Mouse (Mus musculus): ENCODE measurements at regions not wholly inside any gene's neighbourhood (a gene's known extent, or its start where the extent isn't known, plus 50 kb on each side); places are given as distances from the start of the nearest gene placed in this dataset.
A peak's percentile ranks its signal among the peaks of the same experiment; 100 is the strongest.

DNA sequence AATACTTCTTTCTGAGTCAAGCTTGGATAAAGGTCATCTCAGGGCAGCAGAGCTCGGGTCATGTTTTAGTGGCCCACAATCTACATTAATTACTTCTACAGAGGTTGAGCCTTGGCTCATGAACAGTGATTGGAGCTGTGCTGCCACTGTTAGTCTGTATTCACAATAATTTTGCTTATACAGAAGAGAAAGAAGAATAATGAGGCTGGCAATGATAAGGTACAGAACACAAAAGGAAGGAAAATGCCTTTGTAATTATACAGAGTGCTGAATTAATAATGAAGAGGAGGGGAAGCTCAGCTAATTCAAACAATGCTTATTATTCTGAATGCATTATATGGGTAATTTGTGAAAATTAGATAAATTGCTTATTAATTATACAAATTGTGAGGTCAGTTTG is 573.9 kb upstream of the Cblb start:
- Histone ChIP-seq H3K27me3 (replicated peaks) (no peaks in the 10 kb centered on the region), H3K36me3 (no peaks in the 10 kb centered on the region), H3K9ac (no peak overlapping the region), H3K9me3 (no peaks in the 10 kb centered on the region), H3K4me2 (replicated peaks) (no peak overlapping the region), H3K4me1 (no peaks in the 10 kb centered on the region), H3K4me3 (no peak overlapping the region), H3K27ac (no peak overlapping the region)
- WGBS, result 32% methylated on average over 1 of the region's 1 CpGs
- ATAC-seq (ENCODE audit: low FRiP score, low read depth), result no peak

DNA sequence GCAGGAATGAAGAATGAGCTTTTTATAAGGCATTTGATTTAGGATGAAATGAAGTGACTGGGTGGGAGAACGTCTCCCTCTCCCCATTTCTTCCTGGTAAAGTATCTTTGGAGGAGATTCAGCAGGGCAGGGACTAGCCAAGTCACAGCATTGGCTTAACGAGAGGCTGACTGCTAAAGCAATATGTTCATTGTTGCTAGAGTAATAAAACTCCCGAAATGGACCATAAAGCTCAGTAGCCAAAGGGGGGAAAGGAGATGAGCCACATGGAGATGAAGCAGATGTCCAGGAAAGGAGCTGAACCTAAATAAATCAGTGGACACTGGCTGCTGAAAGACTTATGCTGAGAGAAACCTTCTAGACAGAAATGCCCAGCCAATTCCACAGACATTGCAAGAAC is 555.3 kb upstream of the Cblb start:
- no peak overlapping the region for H3K27ac ChIP-seq
- no peaks in the 10 kb centered on the region for H3K4me1 ChIP-seq
- H3K9ac ChIP-seq, result no peak overlapping the region
- 7% methylated on average over 3 of the region's 3 CpGs for WGBS
- no peaks in the 10 kb centered on the region for H3K36me3 ChIP-seq
- H3K27me3 ChIP-seq (replicated peaks), result no peaks in the 10 kb centered on the region
- no peak overlapping the region for H3K4me2 ChIP-seq (replicated peaks)
- ATAC-seq (ENCODE audit: low FRiP score, low read depth), result no peak
- H3K4me3 ChIP-seq, result no peak overlapping the region
- H3K9me3 ChIP-seq, result no peaks in the 10 kb centered on the region

DNA sequence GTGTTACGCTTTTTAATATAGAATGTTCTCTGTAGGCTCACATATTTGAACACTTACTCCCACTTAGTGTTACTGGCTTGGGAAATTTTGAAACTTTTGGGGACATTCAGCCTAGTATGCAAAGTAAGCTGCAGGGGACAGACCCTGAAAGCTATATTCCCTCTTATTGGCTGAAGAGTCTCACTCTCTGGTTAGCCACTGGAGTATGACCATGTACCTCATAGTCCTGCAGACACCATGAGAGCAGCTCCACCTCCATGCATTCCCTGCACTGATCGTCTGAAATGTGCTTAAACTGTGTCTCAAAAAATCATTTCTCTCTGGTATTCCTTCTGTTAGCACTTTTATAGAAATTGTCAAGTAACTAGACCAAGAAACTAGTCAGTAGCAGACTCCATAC is 534.9 kb upstream of the Cblb start:
- Histone ChIP-seq H3K4me2 (replicated peaks) (no peak overlapping the region), H3K9me3 (no peaks in the 10 kb centered on the region), H3K4me1 (no peaks in the 10 kb centered on the region), H3K27me3 (replicated peaks) (no peaks in the 10 kb centered on the region), H3K27ac (no peak overlapping the region), H3K9ac (no peak overlapping the region), H3K36me3 (no peaks in the 10 kb centered on the region), H3K4me3 (no peak overlapping the region)
- 83% methylated on average over 2 of the region's 2 CpGs for WGBS
- no peak for ATAC-seq (ENCODE audit: low FRiP score, low read depth)

DNA sequence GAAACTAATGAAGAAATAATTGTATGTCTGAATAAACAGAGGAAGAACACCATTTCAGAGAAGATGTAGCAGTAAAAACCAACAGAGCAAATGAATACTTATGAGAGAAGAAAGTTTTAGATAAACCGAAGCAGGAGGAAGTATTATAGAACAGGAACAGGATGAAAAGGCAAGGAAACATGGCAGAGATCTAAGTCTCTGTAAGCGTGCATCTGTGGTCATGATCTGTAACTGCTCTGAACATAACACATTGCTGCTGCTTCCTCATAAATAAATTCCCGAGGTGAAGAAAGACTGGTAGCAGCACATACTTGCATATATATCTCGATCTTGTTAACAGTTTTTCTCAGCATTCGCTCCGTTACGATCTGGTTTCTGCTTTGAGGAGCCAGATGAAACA is 533.2 kb upstream of the Cblb start:
- no peak overlapping the region for H3K4me3 ChIP-seq
- no peaks in the 10 kb centered on the region for H3K27me3 ChIP-seq (replicated peaks)
- no peak overlapping the region for H3K4me2 ChIP-seq (replicated peaks)
- H3K9me3 ChIP-seq, result no peaks in the 10 kb centered on the region
- no peak for ATAC-seq (ENCODE audit: low FRiP score, low read depth)
- WGBS, result 87% methylated on average over 7 of the region's 7 CpGs
- H3K9ac ChIP-seq, result no peak overlapping the region
- no peaks in the 10 kb centered on the region for H3K36me3 ChIP-seq
- no peaks in the 10 kb centered on the region for H3K4me1 ChIP-seq
- H3K27ac ChIP-seq, result no peak overlapping the region

DNA sequence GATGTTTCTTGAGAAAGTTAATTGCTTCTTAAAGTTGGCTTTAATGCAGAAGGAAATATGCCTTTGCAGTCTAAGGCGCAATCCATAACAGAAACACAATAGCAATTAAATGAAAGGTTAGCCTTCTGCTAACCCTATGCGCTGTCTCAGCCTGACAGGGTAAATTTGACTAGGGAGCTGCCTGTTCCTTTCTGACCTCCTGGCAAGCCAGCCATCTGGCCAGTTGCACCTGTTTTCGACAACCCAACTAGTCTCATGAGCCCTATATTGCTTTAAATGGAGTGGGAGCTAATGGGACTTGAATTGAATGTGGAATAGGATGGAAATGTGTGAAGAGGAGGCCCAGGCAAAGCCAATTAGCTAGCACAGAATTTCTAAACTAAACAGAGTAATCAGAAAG is 513.9 kb upstream of the Cblb start:
- Histone ChIP-seq H3K4me3 (no peak overlapping the region), H3K9me3 (no peaks in the 10 kb centered on the region), H3K27me3 (replicated peaks) (no peaks in the 10 kb centered on the region), H3K4me1 (peaks cover 3% of the 10 kb centered on the region; the same call in 1 of the 2 replicates), H3K36me3 (no peaks in the 10 kb centered on the region), H3K27ac (no peak overlapping the region), H3K4me2 (replicated peaks) (no peak overlapping the region), H3K9ac (no peak overlapping the region)
- 55% methylated on average over 3 of the region's 3 CpGs for WGBS
- ATAC-seq (ENCODE audit: low FRiP score, low read depth), result no peak

DNA sequence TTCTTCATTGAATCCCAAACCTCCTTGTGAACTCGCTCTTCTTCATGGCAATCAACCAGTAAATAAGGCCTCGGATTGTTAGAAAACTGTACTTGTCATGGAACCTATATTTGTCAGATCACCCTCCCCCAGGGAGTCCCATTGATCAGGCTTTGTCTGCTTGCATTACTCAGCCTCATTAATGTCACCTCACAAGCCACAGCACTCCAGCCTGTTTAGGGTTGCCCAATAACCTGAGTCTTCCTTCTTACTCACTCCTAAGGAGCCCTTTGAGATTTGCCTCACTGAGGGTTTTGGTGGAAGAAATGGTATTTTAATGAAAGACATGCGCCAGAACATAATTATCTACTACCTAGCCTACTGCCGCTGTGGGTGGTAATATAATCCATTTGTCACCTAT is 510.3 kb upstream of the Cblb start:
- H3K9ac ChIP-seq, result no peak overlapping the region
- peak; percentile 74 for ATAC-seq (ENCODE audit: low FRiP score, low read depth)
- no peaks in the 10 kb centered on the region for H3K36me3 ChIP-seq
- no peaks in the 10 kb centered on the region for H3K27me3 ChIP-seq (replicated peaks)
- H3K9me3 ChIP-seq, result no peaks in the 10 kb centered on the region
- WGBS, result 41% methylated on average over 4 of the region's 4 CpGs
- H3K4me3 ChIP-seq, result no peak overlapping the region
- no peak overlapping the region for H3K4me2 ChIP-seq (replicated peaks)
- H3K4me1 ChIP-seq, result peaks cover 3% of the 10 kb centered on the region; the same call in 1 of the 2 replicates
- H3K27ac ChIP-seq, result no peak overlapping the region

DNA sequence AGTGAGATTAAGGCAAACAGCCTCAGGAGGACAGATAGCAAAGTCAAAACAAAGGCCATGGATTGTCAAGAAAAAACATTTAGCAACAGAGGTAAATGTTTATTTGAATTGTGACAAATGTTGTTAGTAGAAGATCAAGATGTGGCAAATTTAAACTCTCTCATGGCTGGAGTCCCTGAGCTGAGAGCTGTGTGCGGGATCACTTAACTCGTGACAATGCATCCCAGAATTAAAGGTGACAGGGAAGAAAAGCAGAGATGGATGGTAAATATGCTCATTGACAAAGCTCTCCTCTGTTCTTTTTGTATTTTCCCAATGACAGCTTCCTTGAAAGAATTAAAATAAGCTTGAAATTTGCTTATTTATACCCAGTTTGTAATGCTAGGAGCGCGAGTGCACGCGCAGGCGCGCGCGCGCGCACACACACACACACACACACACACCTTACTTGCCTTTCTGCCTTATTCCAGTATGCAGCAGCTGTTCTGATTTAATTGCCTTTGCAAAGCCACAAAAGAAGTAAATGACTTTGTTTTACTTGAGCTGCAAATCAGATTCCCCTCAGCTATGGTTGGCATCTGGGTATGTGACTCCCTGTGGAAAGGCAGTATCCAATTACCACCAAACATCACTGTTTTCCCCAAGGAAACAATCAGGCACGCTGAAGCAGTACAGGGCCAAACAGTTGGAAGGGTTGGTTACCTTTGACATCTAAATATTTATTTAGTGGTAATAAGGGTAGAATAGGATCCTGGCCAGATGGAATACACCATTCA is 509.5 kb upstream of the Cblb start:
- Histone ChIP-seq H3K4me1 (peaks cover 3% of the 10 kb centered on the region; the same call in 1 of the 2 replicates), H3K4me3 (no peak overlapping the region), H3K27me3 (replicated peaks) (no peaks in the 10 kb centered on the region), H3K9me3 (no peaks in the 10 kb centered on the region), H3K27ac (no peak overlapping the region), H3K36me3 (no peaks in the 10 kb centered on the region), H3K9ac (no peak overlapping the region), H3K4me2 (replicated peaks) (peak overlapping the region; percentile 22; the same call in 1 of the 2 replicates)
- ATAC-seq (ENCODE audit: low FRiP score, low read depth), result peak; percentile 83
- 56% methylated on average over 13 of the region's 13 CpGs for WGBS

DNA sequence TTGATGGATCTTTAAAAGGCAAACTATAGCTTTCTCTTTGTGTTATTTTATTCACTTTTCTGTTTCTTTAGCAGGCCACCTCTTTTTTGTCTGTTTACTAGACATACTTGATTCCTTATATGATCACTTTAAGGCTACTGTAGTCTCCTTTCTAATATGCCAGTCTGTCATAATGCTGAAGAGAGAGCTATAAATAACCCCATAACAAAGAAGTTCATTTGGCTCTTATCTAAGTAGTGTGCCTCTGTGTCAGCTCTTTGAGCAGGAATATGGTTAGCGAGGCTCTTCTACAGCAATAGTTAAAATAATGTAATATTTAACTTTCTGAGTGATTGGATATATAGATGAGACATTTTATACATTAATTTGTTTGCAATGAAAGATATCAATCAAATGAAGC is 507.0 kb upstream of the Cblb start:
- no peak overlapping the region for H3K4me2 ChIP-seq (replicated peaks)
- no peak overlapping the region for H3K27ac ChIP-seq
- H3K9me3 ChIP-seq, result no peaks in the 10 kb centered on the region
- H3K27me3 ChIP-seq (replicated peaks), result no peaks in the 10 kb centered on the region
- no peak overlapping the region for H3K4me3 ChIP-seq
- H3K36me3 ChIP-seq, result no peaks in the 10 kb centered on the region
- WGBS, result 87% methylated on average over 1 of the region's 1 CpGs
- ATAC-seq (ENCODE audit: low FRiP score, low read depth), result no peak
- H3K4me1 ChIP-seq, result peaks cover 3% of the 10 kb centered on the region; the same call in 1 of the 2 replicates
- no peak overlapping the region for H3K9ac ChIP-seq

DNA sequence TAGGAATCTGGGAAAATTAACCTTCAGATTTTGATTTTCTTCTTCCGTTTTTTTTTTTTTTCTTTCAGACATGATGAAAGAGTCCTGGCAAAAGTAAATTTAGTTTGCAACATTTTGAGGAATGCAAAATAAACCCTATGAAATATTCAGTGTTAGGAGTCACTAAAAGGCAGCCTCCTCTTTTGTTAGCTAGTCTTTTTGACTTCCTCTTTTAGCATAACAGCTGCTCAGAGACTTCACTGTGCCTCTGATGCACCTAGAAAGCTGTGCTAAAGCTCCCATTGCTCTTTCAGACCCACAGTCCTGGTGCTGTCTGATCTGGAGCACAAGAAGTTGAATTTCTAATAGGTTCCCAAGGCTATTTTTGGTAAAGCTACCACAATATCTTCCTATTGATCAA is 498.5 kb upstream of the Cblb start:
- Histone ChIP-seq H3K9me3 (no peaks in the 10 kb centered on the region), H3K27ac (no peak overlapping the region), H3K36me3 (no peaks in the 10 kb centered on the region), H3K4me1 (no peaks in the 10 kb centered on the region), H3K27me3 (replicated peaks) (no peaks in the 10 kb centered on the region), H3K4me3 (no peak overlapping the region), H3K9ac (no peak overlapping the region), H3K4me2 (replicated peaks) (no peak overlapping the region)
- no peak for ATAC-seq (ENCODE audit: low FRiP score, low read depth)
- 89% methylated on average over 1 of the region's 1 CpGs for WGBS

DNA sequence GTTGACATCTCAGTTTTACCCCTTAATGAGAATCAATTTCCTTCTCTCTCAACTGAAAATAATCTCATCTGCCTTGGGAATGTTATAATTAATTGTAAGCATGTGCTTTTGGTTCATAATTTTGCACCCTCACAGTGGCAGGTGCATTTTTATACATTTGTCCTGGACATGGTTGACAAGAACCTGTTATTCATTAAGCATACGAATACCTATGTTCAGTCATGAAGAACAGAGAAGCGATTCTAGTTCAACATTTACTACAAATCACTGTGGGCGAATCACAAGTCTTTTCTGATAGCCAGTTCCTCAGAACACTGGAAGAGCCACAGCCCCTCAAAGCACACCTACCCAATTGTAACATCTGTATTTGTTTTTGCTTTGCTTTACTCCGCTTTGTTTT is 487.3 kb upstream of the Cblb start:
- Histone ChIP-seq H3K4me1 (no peaks in the 10 kb centered on the region), H3K9ac (no peak overlapping the region), H3K9me3 (no peaks in the 10 kb centered on the region), H3K4me3 (no peak overlapping the region), H3K27ac (no peak overlapping the region), H3K27me3 (replicated peaks) (no peaks in the 10 kb centered on the region), H3K4me2 (replicated peaks) (no peak overlapping the region), H3K36me3 (no peaks in the 10 kb centered on the region)
- 85% methylated on average over 4 of the region's 4 CpGs for WGBS
- no peak for ATAC-seq (ENCODE audit: low FRiP score, low read depth)

DNA sequence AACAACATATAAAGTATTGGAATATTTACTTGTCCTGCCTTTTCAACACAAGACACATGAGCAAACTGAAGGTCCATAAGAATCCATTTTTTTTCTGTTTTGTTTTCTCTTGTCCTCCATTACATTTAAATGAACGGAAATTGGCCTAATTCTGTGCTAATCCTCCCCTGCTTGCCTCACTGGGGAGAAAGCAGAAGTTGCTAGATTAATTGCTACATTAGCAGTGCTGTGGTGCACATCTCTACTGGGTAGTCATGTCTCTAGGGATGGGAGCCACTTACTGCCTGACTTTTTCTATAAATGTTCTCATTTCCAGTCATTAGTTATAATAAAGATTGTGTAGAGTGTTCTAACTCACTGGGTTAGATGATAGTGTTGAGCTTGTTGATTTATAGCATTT is 484.0 kb upstream of the Cblb start:
- Histone ChIP-seq H3K4me2 (replicated peaks) (no peak overlapping the region), H3K27me3 (replicated peaks) (no peaks in the 10 kb centered on the region), H3K9ac (no peak overlapping the region), H3K27ac (no peak overlapping the region), H3K36me3 (no peaks in the 10 kb centered on the region), H3K4me1 (no peaks in the 10 kb centered on the region), H3K4me3 (no peak overlapping the region), H3K9me3 (no peaks in the 10 kb centered on the region)
- ATAC-seq (ENCODE audit: low FRiP score, low read depth), result no peak
- WGBS, result 93% methylated on average over 1 of the region's 1 CpGs

DNA sequence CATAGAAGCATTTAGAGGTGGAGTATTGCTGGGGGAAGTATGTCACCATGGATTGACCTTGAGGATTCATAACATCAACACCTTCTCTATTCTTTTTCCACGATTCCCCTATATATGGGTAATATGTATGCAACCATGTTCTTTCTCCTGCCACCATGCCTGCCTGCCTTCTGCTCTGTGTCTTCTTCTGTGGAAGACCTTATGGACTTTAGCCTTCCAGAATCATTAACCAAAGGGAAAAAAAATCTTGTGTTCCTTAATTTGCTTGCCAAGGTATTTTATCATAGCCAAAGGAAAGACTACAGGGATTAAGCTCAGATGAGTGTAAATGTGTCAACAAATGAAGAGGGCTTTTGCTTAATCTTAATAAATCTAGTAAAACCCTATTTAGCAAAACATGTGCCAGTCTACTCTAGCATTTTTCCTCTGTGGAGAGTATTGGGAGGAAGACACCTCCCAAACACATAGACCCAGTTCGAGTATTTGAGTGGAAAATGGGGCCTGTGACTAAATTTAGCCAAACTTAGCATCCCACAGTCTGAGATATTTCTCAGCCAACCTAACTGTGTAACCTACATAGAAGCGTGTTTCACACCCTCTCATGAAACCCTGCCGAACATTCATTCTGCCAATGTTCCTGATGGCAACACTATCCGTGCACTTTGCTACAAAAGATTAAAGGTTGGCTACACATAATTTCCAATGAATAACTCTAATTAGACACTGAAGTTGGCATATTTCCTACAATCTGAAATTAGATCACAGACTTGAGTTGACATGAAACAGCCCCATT is 468.0 kb upstream of the Cblb start:
- Histone ChIP-seq H3K27me3 (replicated peaks) (no peaks in the 10 kb centered on the region), H3K9me3 (no peaks in the 10 kb centered on the region), H3K36me3 (no peaks in the 10 kb centered on the region), H3K4me2 (replicated peaks) (no peak overlapping the region), H3K4me1 (no peaks in the 10 kb centered on the region), H3K27ac (no peak overlapping the region), H3K4me3 (no peak overlapping the region), H3K9ac (no peak overlapping the region)
- WGBS, result 91% methylated on average over 5 of the region's 5 CpGs
- no peak for ATAC-seq (ENCODE audit: low FRiP score, low read depth)

DNA sequence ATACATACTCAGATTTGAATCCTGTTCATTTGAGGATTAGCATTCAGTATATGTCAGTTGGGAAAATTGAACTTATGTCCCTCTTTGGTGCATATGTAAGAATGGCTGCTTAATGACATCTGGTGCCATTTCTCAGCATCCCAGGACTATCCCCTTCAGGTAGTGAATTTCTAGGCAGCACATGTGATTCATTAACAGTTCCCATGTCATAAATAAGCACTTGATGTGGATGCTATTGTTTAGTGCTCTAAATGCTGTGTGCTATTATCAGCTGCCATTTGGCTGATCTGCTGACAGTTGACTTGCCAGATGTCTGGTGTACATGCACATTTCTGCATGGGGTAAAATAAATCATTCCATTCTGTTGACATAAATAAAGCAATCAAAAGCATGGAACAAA is 467.0 kb upstream of the Cblb start:
- no peak for ATAC-seq (ENCODE audit: low FRiP score, low read depth)
- Histone ChIP-seq H3K27me3 (replicated peaks) (no peaks in the 10 kb centered on the region), H3K4me3 (no peak overlapping the region), H3K27ac (no peak overlapping the region), H3K9me3 (no peaks in the 10 kb centered on the region), H3K4me1 (no peaks in the 10 kb centered on the region), H3K36me3 (no peaks in the 10 kb centered on the region), H3K4me2 (replicated peaks) (no peak overlapping the region), H3K9ac (no peak overlapping the region)
